Mouse (Mus musculus): ENCODE measurements around the gene Gpr107.

The Gpr107 gene

DNA sequence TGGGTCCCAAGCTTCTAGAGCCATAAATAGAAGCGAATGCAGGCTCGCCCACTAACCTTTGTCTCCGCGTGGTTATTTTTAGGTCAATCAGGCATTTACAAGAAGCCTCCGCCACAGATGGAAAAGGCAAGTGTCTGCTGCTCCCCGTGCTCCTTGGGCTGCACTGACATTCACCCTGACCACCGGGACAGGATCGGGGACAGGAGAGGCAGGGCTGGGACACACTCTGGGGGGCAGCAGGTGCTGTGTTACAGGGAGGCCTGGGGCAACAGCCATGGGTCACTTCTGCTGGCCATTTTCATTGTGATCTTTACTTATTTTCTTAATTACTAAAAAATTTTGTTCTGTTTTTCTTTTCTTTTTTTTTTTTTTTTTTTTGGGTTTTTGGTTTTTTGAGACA is 39.6 kb downstream of the Gpr107 start:
- in situ Hi-C loops (cut with MboI, MseI): loop anchor here in 1 of 2 experiments (10.0 kb wide), 1 partner anchor 463 kb away; no protein-coding TSS in a partner anchor

DNA sequence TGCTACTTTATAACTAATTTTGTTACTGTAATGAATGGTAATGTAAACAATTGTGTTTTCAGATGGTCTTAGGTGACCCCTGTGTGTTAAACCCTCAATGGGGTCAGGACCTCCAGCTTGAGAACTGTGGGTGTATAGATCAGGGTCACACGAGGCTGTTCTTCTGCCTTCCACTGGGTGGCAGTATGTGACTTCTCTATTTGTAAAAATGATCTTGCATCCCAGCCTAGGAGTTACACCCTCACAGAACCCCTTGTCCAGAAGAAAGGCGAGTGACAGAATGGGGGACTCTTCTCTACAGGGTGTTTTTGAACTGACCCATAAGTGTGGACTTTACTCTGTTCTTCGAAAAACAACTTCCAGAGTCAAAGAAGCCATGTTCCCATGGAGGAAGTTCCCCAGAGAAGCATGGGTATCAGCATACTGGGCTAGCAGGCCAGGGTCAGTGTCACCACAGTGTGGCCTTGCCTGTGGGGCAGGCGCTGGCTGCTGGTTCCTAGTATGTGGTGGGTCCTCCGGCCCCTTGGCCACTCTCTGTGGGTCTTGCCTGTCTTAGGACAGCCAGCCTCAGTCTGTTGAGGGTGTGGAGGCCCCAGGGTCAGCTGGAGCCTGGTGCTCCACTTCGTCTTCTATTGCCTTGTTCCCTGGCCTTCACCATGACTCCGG is 42.4 kb downstream of the Gpr107 start:
- in situ Hi-C loops (cut with MboI, MseI): loop anchor here (5.0 to 10.0 kb wide), 4 partner anchors 83 to 460 kb away; no protein-coding TSS in a partner anchor

DNA sequence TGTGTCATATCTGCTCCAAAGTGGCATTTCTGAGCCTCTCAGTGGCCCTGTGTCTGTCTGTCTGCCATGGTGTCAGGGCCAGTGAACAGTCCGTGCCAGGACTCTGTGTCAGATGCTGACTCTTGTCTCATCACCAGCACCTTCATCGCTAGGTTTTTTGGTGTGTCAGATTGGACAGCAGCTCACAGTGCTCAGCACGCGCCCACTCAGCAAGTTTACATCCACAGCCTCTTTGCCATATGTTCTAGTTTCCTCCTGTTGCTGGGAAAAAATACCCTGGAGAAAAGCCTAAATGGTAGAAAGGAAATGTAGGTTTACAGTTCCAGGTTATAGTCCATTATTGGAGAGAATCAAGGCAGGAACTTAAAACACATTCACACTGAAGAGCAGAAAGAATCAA is 46.5 kb downstream of the Gpr107 start:
- in situ Hi-C loops (cut with MboI, MseI): loop anchor here (5.0 to 10.0 kb wide), 4 partner anchors 79 to 456 kb away; no protein-coding TSS in a partner anchor

DNA sequence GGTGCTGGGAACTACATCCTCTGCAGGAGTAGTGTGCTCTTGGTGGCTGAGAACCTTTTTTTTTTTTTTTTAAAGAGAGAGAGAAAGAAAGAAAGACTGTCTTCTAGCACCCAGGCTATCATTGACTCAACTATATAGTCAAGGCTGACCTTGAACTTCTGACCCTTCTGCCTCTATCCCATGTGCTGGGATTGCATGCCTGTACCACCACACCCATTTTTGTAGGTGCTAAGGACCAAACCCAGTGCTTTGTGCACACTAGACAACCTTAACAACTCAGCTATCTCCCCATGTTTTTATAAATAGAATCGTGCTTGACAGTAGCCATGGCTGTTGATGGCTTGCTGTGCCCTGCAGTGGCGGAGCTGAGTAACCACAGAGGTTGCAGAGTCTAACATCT is 47.9 kb downstream of the Gpr107 start:
- in situ Hi-C loops (cut with MboI, MseI): no loop called here

DNA sequence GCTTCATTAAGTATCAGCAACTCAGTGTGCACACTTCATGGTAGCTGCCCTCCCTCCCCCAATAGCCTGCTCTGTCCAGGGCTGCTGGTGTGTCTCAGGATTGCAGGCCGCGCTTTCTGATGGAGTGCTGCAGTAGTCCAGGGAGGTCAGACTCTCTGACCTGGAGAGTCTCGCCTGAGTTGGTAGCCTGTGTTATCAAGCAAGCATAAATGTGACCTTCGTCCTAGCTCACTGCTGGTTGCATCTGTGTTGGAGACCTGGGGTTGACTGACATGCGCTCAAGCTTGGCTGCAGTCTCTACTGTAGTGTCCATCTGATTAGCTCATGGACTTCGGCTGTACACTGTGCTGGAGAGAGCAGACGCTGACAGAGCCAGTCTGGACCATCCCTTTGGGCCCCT is 49.7 kb downstream of the Gpr107 start:
- in situ Hi-C loops (cut with MboI, MseI): no loop called here

DNA sequence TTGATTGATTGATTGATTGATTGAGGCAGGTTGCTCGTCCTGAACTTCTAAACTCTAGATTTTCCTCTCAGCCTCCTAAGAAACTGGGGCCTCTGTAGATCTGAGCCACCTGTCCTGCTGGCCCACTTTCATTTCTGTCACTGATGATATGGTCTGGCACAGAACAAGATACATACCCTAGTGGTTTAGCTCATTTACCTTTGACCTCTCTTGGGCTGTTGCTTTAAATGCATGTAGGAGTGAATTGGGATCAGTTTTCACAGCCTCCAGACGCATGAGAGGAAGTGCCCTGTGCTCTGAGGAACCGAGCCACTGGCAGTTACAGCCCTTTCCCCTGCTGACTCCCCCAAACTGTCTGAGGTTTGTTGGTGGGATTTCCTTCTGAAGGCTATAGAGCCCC is 50.2 kb downstream of the Gpr107 start:
- in situ Hi-C loops (cut with MboI, MseI): no loop called here

DNA sequence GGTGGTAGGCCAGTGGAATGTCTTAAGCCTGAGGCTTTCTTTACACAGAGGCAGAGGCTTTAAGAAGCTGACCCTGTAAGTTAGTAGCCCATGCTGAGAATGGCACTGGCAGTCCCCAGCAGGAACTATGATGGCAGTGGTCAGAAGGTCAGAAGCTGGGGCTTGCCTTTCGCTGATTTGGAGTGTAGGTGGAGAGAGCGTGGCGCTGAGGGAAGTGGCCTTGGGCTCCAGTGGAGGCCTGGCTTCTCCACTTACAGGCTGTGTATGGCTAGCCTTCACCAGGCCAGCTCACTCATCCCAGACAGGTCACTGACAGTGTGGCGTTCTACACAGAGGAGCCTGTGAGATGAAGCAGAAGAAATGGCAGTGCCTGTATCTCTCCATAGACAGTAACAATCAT is 50.8 kb downstream of the Gpr107 start:
- in situ Hi-C loops (cut with MboI, MseI): no loop called here

DNA sequence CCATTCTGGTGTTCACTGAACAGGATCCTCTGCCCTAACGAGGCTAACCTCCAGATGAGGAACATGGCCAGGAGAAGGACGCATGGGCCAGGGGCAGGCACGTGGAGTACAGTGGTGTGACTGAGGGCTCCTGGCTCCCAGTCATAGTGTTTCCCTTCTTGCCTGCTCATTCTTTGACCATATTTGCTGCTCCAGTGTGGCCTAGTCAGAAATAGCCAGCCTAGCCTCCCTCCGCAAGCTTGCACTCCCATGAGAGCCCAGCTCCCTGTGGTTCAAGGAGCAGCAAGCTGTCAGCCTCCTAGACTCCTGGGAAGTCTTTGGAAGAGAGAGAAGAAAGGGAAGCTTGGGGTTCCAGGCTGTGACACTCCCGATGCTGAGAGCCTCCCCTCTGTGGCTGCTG is 52.6 kb downstream of the Gpr107 start:
- in situ Hi-C loops (cut with MboI, MseI): no loop called here

DNA sequence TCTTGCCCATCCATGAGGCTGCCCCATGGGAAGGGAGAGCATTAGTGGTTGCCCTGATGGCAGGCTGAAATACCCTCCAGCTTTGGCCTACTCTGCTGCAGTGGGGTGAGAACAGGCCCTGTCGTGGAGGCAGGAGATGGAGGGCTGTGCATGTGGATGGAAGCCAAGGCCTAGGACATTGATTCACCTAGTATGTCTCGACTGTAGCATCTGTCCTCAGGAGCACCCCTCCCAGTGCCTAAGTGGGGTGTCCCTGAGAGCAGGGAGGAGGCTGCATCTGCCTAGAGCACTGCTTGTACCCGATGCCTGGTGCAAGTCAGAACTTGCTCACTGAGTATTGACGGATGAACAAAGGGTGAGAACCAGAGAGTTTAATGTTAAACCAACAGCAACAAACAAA is 54.1 kb downstream of the Gpr107 start:
- in situ Hi-C loops (cut with MboI, MseI): no loop called here

DNA sequence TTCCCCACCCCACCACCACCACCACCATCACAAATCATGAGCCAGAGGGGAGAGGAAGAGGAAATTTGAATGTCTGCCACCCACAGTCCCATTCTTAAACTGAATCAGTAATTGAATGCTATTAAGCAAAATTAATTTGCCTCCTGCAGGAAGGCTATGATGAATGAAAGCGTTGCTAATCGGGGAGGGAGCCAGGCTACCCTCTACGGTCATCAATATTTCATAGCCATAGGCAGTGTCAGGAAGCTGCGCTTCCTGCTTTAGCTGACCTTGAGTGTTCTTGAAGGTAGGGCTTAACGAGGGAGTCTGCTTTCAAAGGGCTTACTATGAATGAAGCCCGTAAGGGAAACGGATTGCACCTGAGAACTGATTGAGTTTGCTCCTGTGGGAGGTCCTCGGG is 54.8 kb downstream of the Gpr107 start:
- in situ Hi-C loops (cut with MboI, MseI): no loop called here

DNA sequence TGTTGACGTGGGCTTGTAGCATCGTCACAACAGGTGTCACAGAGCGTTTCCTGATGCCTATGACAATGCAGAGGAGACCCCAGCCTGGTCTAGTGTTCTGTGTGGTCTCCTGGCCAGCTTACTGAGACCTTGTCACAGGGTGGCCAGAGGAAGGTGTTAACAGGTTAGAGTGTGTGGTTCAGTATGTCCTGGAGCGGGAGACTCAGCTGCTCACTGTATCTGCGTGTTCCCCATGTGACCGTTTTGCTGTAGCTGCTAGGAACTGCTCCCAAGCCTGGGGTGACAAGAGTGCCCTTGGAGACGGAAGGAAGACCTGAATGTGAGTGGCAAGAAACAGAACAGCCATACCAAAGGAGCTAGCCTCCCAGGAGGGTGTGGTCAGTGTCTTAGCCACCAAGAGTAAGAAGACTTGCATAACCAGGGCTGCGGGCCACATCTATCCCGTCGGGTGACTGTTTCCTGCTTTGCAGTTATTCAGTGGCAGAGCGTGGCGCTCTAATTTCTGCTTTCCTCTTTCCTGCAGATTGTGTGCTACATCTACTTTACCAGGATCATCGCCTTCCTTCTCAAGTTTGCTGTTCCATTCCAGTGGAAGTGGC is 56.5 kb downstream of the Gpr107 start:
- in situ Hi-C loops (cut with MboI, MseI): no loop called here

DNA sequence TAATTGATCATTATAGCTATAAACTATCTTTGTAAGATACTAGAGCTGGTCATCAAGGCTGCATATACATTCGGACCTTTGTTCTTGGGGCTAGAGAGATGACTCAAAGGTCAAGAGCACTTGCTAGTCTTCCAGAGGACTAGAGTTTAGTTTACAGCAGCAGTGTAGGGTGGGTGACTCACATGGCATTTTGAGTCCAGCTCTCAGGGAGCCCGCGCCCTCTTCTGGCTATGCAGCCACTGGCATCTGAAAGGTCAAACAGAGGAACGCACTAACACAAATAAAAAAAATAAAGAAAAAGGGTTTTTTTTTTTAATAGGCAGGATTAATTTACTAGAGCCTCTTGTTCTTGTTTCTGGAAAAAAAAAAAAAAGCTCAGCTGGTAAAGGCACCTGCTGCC is 57.4 kb downstream of the Gpr107 start:
- in situ Hi-C loops (cut with MboI, MseI): no loop called here

DNA sequence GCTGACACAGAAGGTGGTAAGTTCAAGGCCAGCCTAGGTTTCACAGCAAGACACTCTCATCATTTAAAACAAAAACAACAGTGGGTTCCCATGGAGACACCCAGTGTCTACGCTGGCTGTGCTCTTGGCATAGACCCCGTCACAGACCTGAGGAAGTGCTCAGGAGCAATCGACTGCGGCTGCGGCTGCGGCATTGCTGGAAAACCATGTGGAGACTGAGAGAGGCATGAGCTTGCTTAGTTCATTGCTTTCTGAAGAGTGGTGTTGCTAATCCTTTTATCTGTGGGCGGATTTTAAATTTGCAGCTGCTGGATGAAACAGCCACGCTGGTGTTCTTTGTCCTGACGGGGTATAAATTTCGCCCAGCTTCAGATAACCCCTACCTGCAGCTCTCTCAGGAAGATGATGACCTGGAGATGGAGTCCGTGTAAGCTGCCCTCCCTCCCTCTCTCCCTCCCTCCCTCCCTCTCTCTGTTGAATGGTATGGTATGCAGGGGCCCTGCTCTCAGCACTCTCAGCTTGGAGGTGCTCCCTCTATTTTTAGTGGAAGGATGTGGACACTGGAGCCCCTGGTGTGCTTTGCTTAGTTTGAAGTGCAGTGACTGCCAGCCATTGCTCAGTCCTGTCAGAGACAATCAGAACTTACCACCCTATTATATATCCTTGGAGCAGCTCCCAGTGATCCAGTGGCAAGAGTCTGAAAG is 58.2 kb downstream of the Gpr107 start:
- in situ Hi-C loops (cut with MboI, MseI): no loop called here

DNA sequence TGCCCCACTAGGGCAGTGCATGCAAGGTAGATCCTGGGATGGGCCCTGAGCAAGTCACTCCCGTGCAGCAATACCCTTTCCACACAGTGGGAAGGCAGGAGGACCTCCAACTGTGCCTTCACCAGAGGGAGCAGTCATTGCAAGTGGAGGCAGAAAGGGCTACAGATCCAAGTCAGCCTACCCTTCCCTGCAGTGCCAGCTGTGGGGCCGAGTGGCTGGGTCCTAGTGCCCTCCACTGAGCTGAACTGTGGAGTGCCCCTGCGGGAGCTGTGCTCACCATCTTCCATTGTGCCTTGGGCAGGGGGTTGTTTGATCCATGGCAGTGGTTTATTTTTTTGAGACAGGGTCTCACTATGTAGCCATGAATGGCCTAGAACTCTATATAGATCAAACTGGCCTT is 59.1 kb downstream of the Gpr107 start:
- in situ Hi-C loops (cut with MboI, MseI): no loop called here

DNA sequence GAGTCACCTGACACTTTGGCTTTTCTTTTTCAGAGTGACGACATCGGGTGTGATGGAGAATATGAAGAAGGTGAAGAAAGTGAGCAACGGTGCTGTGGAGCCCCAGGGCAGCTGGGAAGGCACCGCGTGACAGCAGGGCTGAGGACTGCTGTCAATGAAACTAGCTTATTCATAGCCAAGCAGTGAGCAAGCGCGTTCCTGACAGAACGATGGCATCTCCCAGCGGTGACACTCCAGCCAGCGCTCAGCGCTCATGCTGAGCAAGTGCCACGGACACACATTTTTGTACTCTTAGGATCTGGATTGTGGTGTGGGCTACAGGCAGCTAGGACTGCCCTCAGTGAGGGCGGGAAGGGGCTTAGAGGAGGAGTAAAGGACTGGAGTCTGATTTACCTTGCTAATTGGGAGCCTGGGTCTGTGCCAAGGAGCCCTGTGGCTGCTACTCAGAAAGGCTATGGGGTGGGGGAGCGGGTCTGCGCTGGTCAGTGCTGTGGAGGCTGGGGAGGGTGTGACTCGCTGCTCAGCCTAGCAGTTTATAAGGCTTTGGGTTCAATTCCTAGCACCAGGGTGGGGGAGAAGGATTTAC is 62.2 kb downstream of the Gpr107 start:
- in situ Hi-C loops (cut with MboI, MseI): no loop called here

DNA sequence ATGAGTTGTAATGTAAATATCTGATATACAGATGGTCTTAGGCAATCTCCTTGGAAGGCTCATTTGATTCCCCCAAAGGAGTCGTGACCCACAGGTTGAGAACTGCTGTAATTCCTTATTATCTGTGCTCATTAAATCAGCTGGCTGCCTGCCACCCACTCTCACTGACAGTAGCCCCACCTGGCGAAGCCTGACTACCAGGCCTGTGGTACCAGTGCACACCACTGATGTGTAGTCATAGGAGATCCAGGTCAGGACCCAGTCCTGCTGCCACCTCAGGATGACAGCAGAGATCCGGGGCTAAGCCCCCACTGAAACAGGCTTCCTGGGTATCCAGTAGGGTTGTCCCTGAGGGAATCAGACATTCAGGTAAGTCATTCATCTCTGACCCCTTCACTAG is 66.5 kb downstream of the Gpr107 start:
- in situ Hi-C loops (cut with MboI, MseI): no loop called here

DNA sequence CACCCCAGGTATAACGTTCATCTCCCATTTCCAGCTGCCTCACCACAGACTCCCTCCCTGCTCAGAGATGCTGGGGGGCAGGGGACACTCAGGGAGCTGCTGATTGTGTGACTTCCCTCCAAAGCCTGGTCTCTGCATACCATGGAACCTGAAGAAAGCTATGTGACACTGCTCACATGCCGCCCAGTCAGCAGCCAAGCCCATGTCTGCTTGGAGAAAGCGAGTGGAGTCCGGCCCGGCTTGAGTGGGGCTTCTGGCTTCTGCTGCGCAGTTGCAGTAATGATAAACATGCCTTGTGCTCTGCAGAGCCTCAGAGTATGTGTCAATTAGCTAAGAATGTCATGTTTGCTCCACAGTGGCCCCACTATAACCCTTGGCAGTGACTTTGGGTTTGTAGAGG is 67.4 kb downstream of the Gpr107 start:
- in situ Hi-C loops (cut with MboI, MseI): no loop called here

DNA sequence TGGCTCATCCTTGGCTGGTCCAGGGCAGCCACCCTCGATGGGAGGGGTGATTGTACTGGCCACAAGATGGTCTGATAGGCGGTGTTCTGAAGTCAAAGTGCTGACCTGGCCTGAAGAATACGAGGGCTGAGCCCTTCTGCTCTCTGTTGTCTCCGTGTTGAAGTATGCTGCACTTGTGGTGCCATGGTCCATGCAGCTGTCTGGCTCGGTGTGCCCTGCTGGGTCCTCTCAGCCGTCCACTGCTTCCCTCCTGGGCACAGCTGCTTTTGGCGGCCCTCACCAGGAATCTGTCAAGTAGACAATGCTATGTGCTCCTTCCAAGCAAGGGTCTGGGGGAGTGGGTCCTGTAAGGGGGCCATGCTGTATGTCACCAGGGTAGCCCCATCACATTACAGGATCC is 68.7 kb downstream of the Gpr107 start:
- in situ Hi-C loops (cut with MboI, MseI): no loop called here

DNA sequence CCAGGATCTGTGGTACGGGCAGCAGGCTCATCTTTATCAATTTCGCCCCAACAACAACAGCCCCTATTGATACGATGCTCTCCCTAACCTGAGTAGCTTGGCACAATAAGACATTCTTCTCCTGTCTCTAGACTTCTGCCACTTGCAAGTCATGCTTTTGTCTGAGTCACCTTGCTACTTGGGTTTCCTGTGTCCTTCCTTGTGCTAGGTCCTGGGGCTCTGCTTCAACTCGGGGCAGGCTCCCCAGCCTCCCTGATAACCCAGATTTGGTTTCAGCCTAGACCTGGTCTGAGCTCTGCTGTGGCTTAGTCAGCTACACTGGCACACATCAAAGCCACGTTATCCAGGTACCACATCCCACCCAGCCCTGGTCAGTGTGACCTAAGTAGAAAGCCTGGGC is 69.5 kb downstream of the Gpr107 start:
- in situ Hi-C loops (cut with MboI, MseI): no loop called here

DNA sequence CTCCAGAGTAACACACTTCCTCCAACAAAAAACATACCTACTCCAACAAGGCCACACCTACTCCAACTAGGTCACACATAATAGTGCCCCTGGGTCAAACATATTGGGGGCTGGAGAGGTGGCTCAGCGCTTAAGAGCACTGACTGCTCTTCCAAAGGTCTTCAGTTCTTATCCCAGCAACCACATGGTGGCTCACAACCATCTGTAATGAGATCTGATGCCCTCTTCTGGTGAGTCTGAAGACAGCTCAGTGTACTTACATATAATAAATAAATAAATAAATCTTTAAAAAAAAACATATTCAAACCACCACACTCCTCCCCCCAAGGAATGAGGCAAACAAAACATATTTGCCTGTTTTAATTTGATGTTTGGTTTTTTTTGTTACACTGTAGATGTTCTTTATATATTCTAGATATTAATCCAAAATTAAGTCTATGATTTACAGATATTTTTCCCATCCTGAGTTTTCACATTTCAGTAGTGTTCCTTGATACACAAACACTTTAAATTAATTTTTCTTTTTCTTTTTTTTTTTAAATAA is 76.7 kb downstream of the Gpr107 start:
- in situ Hi-C loops (cut with MboI, MseI): loop anchor here in 1 of 2 experiments (5.0 kb wide), 1 partner anchor 48 kb away; no protein-coding TSS in a partner anchor

DNA sequence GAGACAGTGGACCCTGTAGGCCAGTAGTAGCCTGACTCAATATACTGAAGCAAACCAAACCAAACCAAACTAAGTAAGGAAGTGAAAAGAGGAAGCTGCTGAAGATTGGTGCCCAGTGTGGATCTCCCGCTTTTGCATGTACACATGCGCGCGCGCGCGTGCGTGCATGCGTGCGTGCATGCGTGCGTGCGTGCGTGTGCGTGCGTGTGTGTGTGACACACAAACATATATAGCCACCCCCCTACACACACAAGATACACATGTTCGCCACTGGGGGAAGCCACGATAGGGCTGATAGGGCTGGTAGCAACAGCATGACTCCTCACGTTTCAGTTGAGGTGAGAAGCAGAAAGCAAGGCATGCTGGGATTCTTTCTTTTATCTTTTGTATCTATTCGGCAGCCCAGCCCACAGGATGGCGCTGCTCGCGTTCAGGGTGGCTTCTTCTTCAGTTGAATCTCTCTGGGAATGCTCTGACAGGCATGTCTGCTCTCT is 87.1 kb downstream of the Gpr107 start:
- in situ Hi-C loops (cut with MboI, MseI): no loop called here

DNA sequence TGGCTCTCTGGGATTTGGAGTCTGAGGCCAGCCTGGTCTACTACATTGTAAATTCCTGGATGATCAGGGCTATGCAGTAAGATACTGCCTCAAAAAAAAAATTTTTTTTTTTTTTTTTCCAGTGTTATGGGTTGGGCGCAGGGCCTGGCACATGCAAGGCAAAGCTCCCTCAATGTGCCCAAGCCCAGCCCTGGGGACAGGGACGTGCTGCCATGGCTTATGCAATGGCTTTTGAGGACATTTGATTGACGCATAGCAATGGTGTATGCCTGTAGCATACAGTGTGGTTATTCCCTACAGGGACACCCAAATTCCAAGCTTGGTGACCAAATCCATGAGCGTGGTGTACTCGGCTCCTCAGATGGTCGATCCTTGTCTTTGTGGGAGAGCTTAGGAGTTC is 87.7 kb downstream of the Gpr107 start:
- in situ Hi-C loops (cut with MboI, MseI): no loop called here
